Mouse (Mus musculus): ENCODE results near the gene Spsb3. TPM values are rescaled to one million over a fixed set of nuclear protein-coding genes. Genes with fewer than 3 reads are reported as not detected.

Spsb3 gene
- polyA plus RNA-seq, 1 experiment from 2014 or later = 71.7 TPM

- Histone ChIP-seq H3K27me3 (peaks cover 8% of the 10 kb centered on the region), H3K4me2 (replicated peaks) (peak overlapping the region; percentile 94), H3K9ac (replicated peaks) (peak overlapping the region; percentile 81), H3K9me3 (no peaks in the 10 kb centered on the region), H3K36me3 (peaks cover 28% of the 10 kb centered on the region), H3K27ac (no peak overlapping the region), H3K4me1 (replicated peaks) (peaks cover 25% of the 10 kb centered on the region), H3K4me3 (replicated peaks) (peak overlapping the region; percentile 81)
- ATAC-seq = no peak
- WGBS = 82% methylated on average over 10 of the region's 10 CpGs
Measured at GRCm38 (mm10) chr17:24851381-24852125, 34.9 kb upstream of the Spsb3 start.

- WGBS = 90% methylated on average over 3 of the region's 3 CpGs
- peaks cover 8% of the 10 kb centered on the region for H3K27me3 ChIP-seq
- peaks cover 9% of the 10 kb centered on the region for H3K4me1 ChIP-seq (replicated peaks)
- no peak for ATAC-seq
- H3K4me2 ChIP-seq (replicated peaks) = no peak overlapping the region
- peaks cover 63% of the 10 kb centered on the region for H3K36me3 ChIP-seq
- no peak overlapping the region for H3K4me3 ChIP-seq (replicated peaks)
- H3K9ac ChIP-seq (replicated peaks) = no peak overlapping the region
- H3K27ac ChIP-seq = no peak overlapping the region
- no peaks in the 10 kb centered on the region for H3K9me3 ChIP-seq
Measured at GRCm38 (mm10) chr17:24855838-24856464, 30.5 kb upstream of the Spsb3 start.

GRCm38 (mm10) chr17:24856589-24856988, 29.9 kb upstream of the Spsb3 start:
- no peak overlapping the region for H3K9ac ChIP-seq (replicated peaks)
- H3K36me3 ChIP-seq = peaks cover 69% of the 10 kb centered on the region
- peaks cover 3% of the 10 kb centered on the region; the same call in 1 of the 2 replicates for H3K4me1 ChIP-seq (replicated peaks)
- H3K27me3 ChIP-seq = peaks cover 3% of the 10 kb centered on the region
- no peak overlapping the region for H3K27ac ChIP-seq
- H3K9me3 ChIP-seq = no peaks in the 10 kb centered on the region
- no peak overlapping the region for H3K4me3 ChIP-seq (replicated peaks)
- 90% methylated on average over 13 of the region's 13 CpGs for WGBS
- ATAC-seq = no peak
- no peak overlapping the region for H3K4me2 ChIP-seq (replicated peaks)

- peaks cover 78% of the 10 kb centered on the region for H3K36me3 ChIP-seq
- H3K27ac ChIP-seq = no peak overlapping the region
- H3K4me1 ChIP-seq (replicated peaks) = no peaks in the 10 kb centered on the region
- H3K4me3 ChIP-seq (replicated peaks) = no peak overlapping the region
- no peaks in the 10 kb centered on the region for H3K9me3 ChIP-seq
- H3K4me2 ChIP-seq (replicated peaks) = no peak overlapping the region
- no peaks in the 10 kb centered on the region for H3K27me3 ChIP-seq
- no peak for ATAC-seq
- no peak overlapping the region for H3K9ac ChIP-seq (replicated peaks)
- WGBS = 86% methylated on average over 8 of the region's 8 CpGs
Measured at GRCm38 (mm10) chr17:24857831-24858470, 28.5 kb upstream of the Spsb3 start.

- no peak overlapping the region for H3K4me3 ChIP-seq (replicated peaks)
- H3K27ac ChIP-seq = no peak overlapping the region
- H3K9me3 ChIP-seq = no peaks in the 10 kb centered on the region
- H3K27me3 ChIP-seq = no peaks in the 10 kb centered on the region
- peaks cover 77% of the 10 kb centered on the region for H3K36me3 ChIP-seq
- no peak overlapping the region for H3K4me2 ChIP-seq (replicated peaks)
- no peak for ATAC-seq
- WGBS = 91% methylated on average over 6 of the region's 6 CpGs
- H3K9ac ChIP-seq (replicated peaks) = no peak overlapping the region
- no peaks in the 10 kb centered on the region for H3K4me1 ChIP-seq (replicated peaks)
Measured at GRCm38 (mm10) chr17:24858967-24859366, 27.5 kb upstream of the Spsb3 start.

GRCm38 (mm10) chr17:24860076-24860475, 26.4 kb upstream of the Spsb3 start:
- no peak for ATAC-seq
- 96% methylated on average over 8 of the region's 8 CpGs for WGBS
- Histone ChIP-seq H3K36me3 (peaks cover 83% of the 10 kb centered on the region), H3K4me3 (replicated peaks) (no peak overlapping the region), H3K9ac (replicated peaks) (no peak overlapping the region), H3K27me3 (no peaks in the 10 kb centered on the region), H3K9me3 (no peaks in the 10 kb centered on the region), H3K4me1 (replicated peaks) (no peaks in the 10 kb centered on the region), H3K27ac (no peak overlapping the region), H3K4me2 (replicated peaks) (no peak overlapping the region)

- H3K4me2 ChIP-seq (replicated peaks) = no peak overlapping the region
- no peak overlapping the region for H3K9ac ChIP-seq (replicated peaks)
- H3K36me3 ChIP-seq = peaks cover 80% of the 10 kb centered on the region
- 88% methylated on average over 3 of the region's 3 CpGs for WGBS
- no peak overlapping the region for H3K27ac ChIP-seq
- no peak overlapping the region for H3K4me3 ChIP-seq (replicated peaks)
- H3K9me3 ChIP-seq = no peaks in the 10 kb centered on the region
- H3K4me1 ChIP-seq (replicated peaks) = no peaks in the 10 kb centered on the region
- H3K27me3 ChIP-seq = no peaks in the 10 kb centered on the region
- ATAC-seq = no peak
Measured at GRCm38 (mm10) chr17:24861785-24862184, 24.7 kb upstream of the Spsb3 start.

GRCm38 (mm10) chr17:24865776-24866175, 20.7 kb upstream of the Spsb3 start, which contains the start of gene Igfals:
Gene Igfals (plus strand): TSS chr17:24865997.
- no peak within 1 kb of the TSS for H3K9ac ChIP-seq (replicated peaks)
- no peak within 1 kb of the TSS for H3K4me2 ChIP-seq (replicated peaks)
- peaks cover 50% of the 10 kb centered on the region for H3K36me3 ChIP-seq
- ATAC-seq = no peak
- H3K27ac ChIP-seq = no peak within 1 kb of the TSS
- WGBS = 89% methylated on average over 8 of the region's 8 CpGs
- H3K27me3 ChIP-seq = no peaks in the 10 kb centered on the region
- no peaks in the 10 kb centered on the region for H3K4me1 ChIP-seq (replicated peaks)
- H3K4me3 ChIP-seq (replicated peaks) = no peak within 1 kb of the TSS
- no peaks in the 10 kb centered on the region for H3K9me3 ChIP-seq

- no peak overlapping the region for H3K4me2 ChIP-seq (replicated peaks)
- ATAC-seq = no peak
- H3K9ac ChIP-seq (replicated peaks) = no peak overlapping the region
- H3K4me1 ChIP-seq (replicated peaks) = no peaks in the 10 kb centered on the region
- 92% methylated on average over 10 of the region's 10 CpGs for WGBS
- H3K27me3 ChIP-seq = no peaks in the 10 kb centered on the region
- H3K4me3 ChIP-seq (replicated peaks) = no peak overlapping the region
- H3K36me3 ChIP-seq = peaks cover 28% of the 10 kb centered on the region
- H3K27ac ChIP-seq = no peak overlapping the region
- H3K9me3 ChIP-seq = no peaks in the 10 kb centered on the region
Measured at GRCm38 (mm10) chr17:24867914-24868313, 18.5 kb upstream of the Spsb3 start.

GRCm38 (mm10) chr17:24873695-24874404, 12.6 kb upstream of the Spsb3 start:
- Histone ChIP-seq H3K4me3 (replicated peaks) (no peak overlapping the region), H3K4me2 (replicated peaks) (no peak overlapping the region), H3K27me3 (no peaks in the 10 kb centered on the region), H3K9ac (replicated peaks) (no peak overlapping the region), H3K36me3 (no peaks in the 10 kb centered on the region), H3K27ac (no peak overlapping the region), H3K9me3 (no peaks in the 10 kb centered on the region), H3K4me1 (replicated peaks) (no peaks in the 10 kb centered on the region)
- 58% methylated on average over 4 of the region's 4 CpGs for WGBS
- no peak for ATAC-seq

GRCm38 (mm10) chr17:24874405-24874745, 12.1 kb upstream of the Spsb3 start:
- Histone ChIP-seq H3K27me3 (no peaks in the 10 kb centered on the region), H3K27ac (no peak overlapping the region), H3K9ac (replicated peaks) (no peak overlapping the region), H3K4me1 (replicated peaks) (no peaks in the 10 kb centered on the region), H3K36me3 (no peaks in the 10 kb centered on the region), H3K4me3 (replicated peaks) (no peak overlapping the region), H3K4me2 (replicated peaks) (no peak overlapping the region), H3K9me3 (no peaks in the 10 kb centered on the region)
- no peak for ATAC-seq
- 42% methylated on average over 1 of the region's 1 CpGs for WGBS

- ATAC-seq = no peak
- WGBS = 73% methylated on average over 8 of the region's 8 CpGs
- Histone ChIP-seq H3K4me1 (replicated peaks) (no peaks in the 10 kb centered on the region), H3K36me3 (no peaks in the 10 kb centered on the region), H3K4me3 (replicated peaks) (no peak overlapping the region), H3K9me3 (no peaks in the 10 kb centered on the region), H3K27ac (no peak overlapping the region), H3K9ac (replicated peaks) (no peak overlapping the region), H3K4me2 (replicated peaks) (no peak overlapping the region), H3K27me3 (no peaks in the 10 kb centered on the region)
Measured at GRCm38 (mm10) chr17:24874989-24875388, 11.5 kb upstream of the Spsb3 start.
